Mouse (Mus musculus): ENCODE results near the gene Muc1. TPM values are rescaled to one million over a fixed set of nuclear protein-coding genes. Genes with fewer than 3 reads are reported as not detected.
"Not testable (repeated sequence)": the region's sequence is repeated elsewhere in the genome, so short reads cannot be mapped to it uniquely, and the experiment has no call there.

Gene Muc1
- polyA plus RNA-seq, 1 experiment from 2014 or later = 0.78 TPM

GRCm38 (mm10) chr3:89213803-89214530 is 14.9 kb upstream of the Muc1 start:
- H3K27me3 ChIP-seq = no peaks in the 10 kb centered on the region
- H3K9me3 ChIP-seq = no peaks in the 10 kb centered on the region
- H3K4me1 ChIP-seq = peaks cover 19% of the 10 kb centered on the region
- H3K4me3 ChIP-seq = peak overlapping the region; percentile 82
- H3K27ac ChIP-seq = peak overlapping the region; percentile 97
- H3K9ac ChIP-seq = peak overlapping the region; percentile 69
- peak; percentile 85 for ATAC-seq (ENCODE audit: insufficient number of reproducible peaks, insufficient read depth, low FRiP score, low TSS enrichment)
- H3K36me3 ChIP-seq = peaks cover 21% of the 10 kb centered on the region
- WGBS = under 1% methylated on average over 69 of the region's 69 CpGs
- H3K4me2 ChIP-seq (replicated peaks) = peak overlapping the region; percentile 70

GRCm38 (mm10) chr3:89214681-89215411 is 14.0 kb upstream of the Muc1 start, which contains the start of gene Thbs3:
TSS of gene Thbs3 (plus strand) at chr3:89215180.
- Histone ChIP-seq H3K36me3 (peaks cover 12% of the 10 kb centered on the region), H3K9ac (peak within 1 kb of the TSS; percentile 69), H3K9me3 (no peaks in the 10 kb centered on the region), H3K27ac (peak within 1 kb of the TSS; percentile 97), H3K4me1 (peaks cover 19% of the 10 kb centered on the region), H3K27me3 (no peaks in the 10 kb centered on the region), H3K4me2 (replicated peaks) (peak within 1 kb of the TSS; percentile 70), H3K4me3 (peak within 1 kb of the TSS; percentile 82)
- ATAC-seq (ENCODE audit: insufficient number of reproducible peaks, insufficient read depth, low FRiP score, low TSS enrichment) = no peak
- under 1% methylated on average over 19 of the region's 19 CpGs for WGBS

GRCm38 (mm10) chr3:89215853-89216252 is 13.0 kb upstream of the Muc1 start:
- peak overlapping the region; percentile 82 for H3K4me3 ChIP-seq
- 0 out of 2 replicates have a peak, but pooled peaks cover 3% of the 10 kb centered on the region for H3K36me3 ChIP-seq
- no peaks in the 10 kb centered on the region for H3K9me3 ChIP-seq
- H3K4me1 ChIP-seq = peaks cover 19% of the 10 kb centered on the region
- peak overlapping the region; percentile 97; the same call in 1 of the 2 replicates for H3K27ac ChIP-seq
- WGBS = 0% methylated on average over 6 of the region's 6 CpGs
- peak overlapping the region; percentile 70 for H3K4me2 ChIP-seq (replicated peaks)
- 0 out of 2 replicates have a peak, but pooled peaks have one; percentile 31 for ATAC-seq (ENCODE audit: insufficient number of reproducible peaks, insufficient read depth, low FRiP score, low TSS enrichment)
- H3K9ac ChIP-seq = peak overlapping the region; percentile 43; the same call in 1 of the 2 replicates
- H3K27me3 ChIP-seq = no peaks in the 10 kb centered on the region

GRCm38 (mm10) chr3:89216407-89216806 is 12.4 kb upstream of the Muc1 start:
- H3K9me3 ChIP-seq; ATAC-seq (ENCODE audit: insufficient number of reproducible peaks, insufficient read depth, low FRiP score, low TSS enrichment); H3K9ac ChIP-seq; H3K4me3 ChIP-seq; H3K27me3 ChIP-seq; H3K36me3 ChIP-seq; H3K27ac ChIP-seq: not testable (repeated sequence)
- Histone ChIP-seq H3K4me2 (replicated peaks) (peak overlapping the region; percentile 70), H3K4me1 (peaks cover 19% of the 10 kb centered on the region)
- 75% methylated on average over 7 of the region's 7 CpGs for WGBS

GRCm38 (mm10) chr3:89218271-89218670 is 10.6 kb upstream of the Muc1 start:
- ATAC-seq (ENCODE audit: insufficient number of reproducible peaks, insufficient read depth, low FRiP score, low TSS enrichment) = no peak
- peaks cover 12% of the 10 kb centered on the region for H3K36me3 ChIP-seq
- H3K9me3 ChIP-seq = no peaks in the 10 kb centered on the region
- no peak overlapping the region for H3K9ac ChIP-seq
- H3K27me3 ChIP-seq = no peaks in the 10 kb centered on the region
- no peak overlapping the region for H3K4me2 ChIP-seq (replicated peaks)
- no peak overlapping the region for H3K4me3 ChIP-seq
- H3K4me1 ChIP-seq = peaks cover 11% of the 10 kb centered on the region
- no peak overlapping the region for H3K27ac ChIP-seq
- WGBS = 94% methylated on average over 1 of the region's 1 CpGs

GRCm38 (mm10) chr3:89219546-89219945 is 9.3 kb upstream of the Muc1 start:
- H3K4me3 ChIP-seq = no peak overlapping the region
- no peak overlapping the region for H3K27ac ChIP-seq
- H3K27me3 ChIP-seq = no peaks in the 10 kb centered on the region
- 40% methylated on average over 8 of the region's 8 CpGs for whole genome bisulfite sequencing
- H3K4me1 ChIP-seq = peaks cover 11% of the 10 kb centered on the region
- no peak overlapping the region for H3K4me2 ChIP-seq (replicated peaks)
- H3K9ac ChIP-seq = no peak overlapping the region
- no peaks in the 10 kb centered on the region for H3K9me3 ChIP-seq
- no peak for ATAC-seq (ENCODE audit: insufficient number of reproducible peaks, insufficient read depth, low FRiP score, low TSS enrichment)
- H3K36me3 ChIP-seq = peaks cover 14% of the 10 kb centered on the region

- Histone ChIP-seq H3K9ac (no peak overlapping the region), H3K4me3 (no peak overlapping the region), H3K4me2 (replicated peaks) (no peak overlapping the region), H3K27ac (no peak overlapping the region), H3K4me1 (peaks cover 9% of the 10 kb centered on the region), H3K27me3 (no peaks in the 10 kb centered on the region), H3K36me3 (peaks cover 14% of the 10 kb centered on the region), H3K9me3 (no peaks in the 10 kb centered on the region)
- ATAC-seq (ENCODE audit: insufficient number of reproducible peaks, insufficient read depth, low FRiP score, low TSS enrichment) = no peak
- 26% methylated on average over 5 of the region's 5 CpGs for WGBS
Measured at GRCm38 (mm10) chr3:89221167-89221566, 7.7 kb upstream of the Muc1 start.

GRCm38 (mm10) chr3:89224796-89225195 is 4.1 kb upstream of the Muc1 start:
- no peak for ATAC-seq (ENCODE audit: insufficient number of reproducible peaks, insufficient read depth, low FRiP score, low TSS enrichment)
- Histone ChIP-seq H3K4me1 (peaks cover 29% of the 10 kb centered on the region), H3K4me2 (replicated peaks) (peak overlapping the region; percentile 95), H3K36me3 (peaks cover 10% of the 10 kb centered on the region), H3K9ac (no peak overlapping the region), H3K27me3 (peaks cover under 1% of the 10 kb centered on the region; the same call in 1 of the 2 replicates), H3K27ac (0 out of 2 replicates have a peak overlapping the region, but pooled peaks have one; percentile 51), H3K4me3 (peak overlapping the region; percentile 46; the same call in 1 of the 2 replicates), H3K9me3 (no peaks in the 10 kb centered on the region)
- WGBS = 72% methylated on average over 11 of the region's 11 CpGs

- Histone ChIP-seq H3K9me3 (no peaks in the 10 kb centered on the region), H3K9ac (peak overlapping the region; percentile 72), H3K27ac (peak overlapping the region; percentile 51), H3K4me2 (replicated peaks) (peak overlapping the region; percentile 95), H3K4me3 (peak overlapping the region; percentile 46; the same call in 1 of the 2 replicates), H3K27me3 (peaks cover 7% of the 10 kb centered on the region; the same call in 1 of the 2 replicates), H3K4me1 (peaks cover 29% of the 10 kb centered on the region), H3K36me3 (peaks cover 10% of the 10 kb centered on the region)
- no peak for ATAC-seq (ENCODE audit: insufficient number of reproducible peaks, insufficient read depth, low FRiP score, low TSS enrichment)
- 52% methylated on average over 12 of the region's 12 CpGs for WGBS
Measured at GRCm38 (mm10) chr3:89225321-89225815, 3.5 kb upstream of the Muc1 start.

GRCm38 (mm10) chr3:89225918-89226317 is 2.9 kb upstream of the Muc1 start:
- Histone ChIP-seq H3K27ac (peak overlapping the region; percentile 51), H3K27me3 (peaks cover 12% of the 10 kb centered on the region; the same call in 1 of the 2 replicates), H3K4me2 (replicated peaks) (peak overlapping the region; percentile 95), H3K4me3 (peak overlapping the region; percentile 46), H3K9me3 (no peaks in the 10 kb centered on the region), H3K36me3 (peaks cover 10% of the 10 kb centered on the region), H3K9ac (peak overlapping the region; percentile 72), H3K4me1 (peaks cover 29% of the 10 kb centered on the region)
- WGBS = 34% methylated on average over 4 of the region's 4 CpGs
- ATAC-seq (ENCODE audit: insufficient number of reproducible peaks, insufficient read depth, low FRiP score, low TSS enrichment) = no peak

- peaks cover 16% of the 10 kb centered on the region; the same call in 1 of the 2 replicates for H3K27me3 ChIP-seq
- peak overlapping the region; percentile 51; the same call in 1 of the 2 replicates for H3K27ac ChIP-seq
- WGBS = 20% methylated on average over 11 of the region's 11 CpGs
- peaks cover 29% of the 10 kb centered on the region for H3K4me1 ChIP-seq
- no peaks in the 10 kb centered on the region for H3K9me3 ChIP-seq
- ATAC-seq (ENCODE audit: insufficient number of reproducible peaks, insufficient read depth, low FRiP score, low TSS enrichment) = no peak
- peak overlapping the region; percentile 72 for H3K9ac ChIP-seq
- H3K4me3 ChIP-seq = peak overlapping the region; percentile 46
- H3K36me3 ChIP-seq = peaks cover 10% of the 10 kb centered on the region
- H3K4me2 ChIP-seq (replicated peaks) = peak overlapping the region; percentile 95
Measured at GRCm38 (mm10) chr3:89226361-89226760, 2.5 kb upstream of the Muc1 start.

Measured in embryonic facial prominence, embryonic 12.5 days (tissue).